Mouse (Mus musculus) bone marrow macrophage, adult 2 months (primary cell): ENCODE measurements around the gene Zfr. TPM values are rescaled to one million over a fixed set of nuclear protein-coding genes. Genes with fewer than 3 reads are reported as not detected.
"Not testable (repeated sequence)": the region's sequence is repeated elsewhere in the genome, so short reads cannot be mapped to it uniquely, and the experiment has no call there.

Source experiments
- H3K27ac ChIP-seq: 2 replicates; pipeline ENCODE4 v1.5.1; 2012; ENCODE audit warnings: low read depth, low read length; ENCODE audit not compliant: insufficient read depth
- H3K4me1 ChIP-seq: 2 replicates; pipeline ENCODE4 v1.6.1; 2012; ENCODE audit warnings: low read length; ENCODE audit not compliant: control insufficient read depth, insufficient read depth
- H3K4me3 ChIP-seq: 2 replicates; pipeline ENCODE4 v1.5.1; 2012; ENCODE audit warnings: mild to moderate bottlenecking, low read length, moderate library complexity; ENCODE audit not compliant: insufficient read depth
- CTCF ChIP-seq: IDR thresholded peaks from 2 replicates; pipeline ENCODE4 v1.5.1; 2012; ENCODE audit warnings: low read depth, mild to moderate bottlenecking, low read length, moderate library complexity
- POLR2A ChIP-seq: IDR thresholded peaks from 2 replicates; pipeline ENCODE4 v1.6.1; 2012; ENCODE audit warnings: mild to moderate bottlenecking, low read depth, low read length, borderline replicate concordance
- polyA plus RNA-seq: library from polyadenylated mRNA; stranded (reverse); fragments of >200 nt; gene quantifications from 2 replicates; pipeline ENCODE4 v1.2.4, GENCODE M21; 2012; ENCODE audit not compliant: missing spikeins, insufficient read depth, insufficient read length

Zfr gene
- polyA plus RNA-seq, 1 experiment = 60.8 TPM

DNA sequence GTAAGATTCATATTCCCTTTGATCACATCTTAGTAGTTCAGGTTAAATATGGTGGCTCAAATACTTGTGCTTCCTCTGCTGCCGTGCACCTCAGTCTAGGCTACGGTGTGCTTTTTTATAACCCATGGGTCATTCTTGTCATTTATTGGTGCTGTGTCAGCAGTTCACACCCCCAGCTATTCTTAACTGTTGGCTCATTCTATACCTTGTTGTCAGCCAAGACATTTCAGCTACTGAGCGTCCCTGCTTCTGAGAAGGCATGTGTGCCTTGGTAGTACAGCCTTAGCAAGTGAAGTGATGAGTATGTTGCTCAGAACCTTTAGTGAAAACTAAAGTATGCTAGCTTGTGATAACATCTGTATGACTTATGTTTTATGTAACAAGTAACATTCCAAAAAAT lies 17.7 kb downstream of the Zfr start:
- Histone ChIP-seq H3K27ac (no peak overlapping the region), H3K4me3 (no peak overlapping the region), H3K4me1 (peaks cover 8% of the 10 kb centered on the region)
- no peak for TF ChIP-seq CTCF
- TF ChIP-seq POLR2A = no peak

DNA sequence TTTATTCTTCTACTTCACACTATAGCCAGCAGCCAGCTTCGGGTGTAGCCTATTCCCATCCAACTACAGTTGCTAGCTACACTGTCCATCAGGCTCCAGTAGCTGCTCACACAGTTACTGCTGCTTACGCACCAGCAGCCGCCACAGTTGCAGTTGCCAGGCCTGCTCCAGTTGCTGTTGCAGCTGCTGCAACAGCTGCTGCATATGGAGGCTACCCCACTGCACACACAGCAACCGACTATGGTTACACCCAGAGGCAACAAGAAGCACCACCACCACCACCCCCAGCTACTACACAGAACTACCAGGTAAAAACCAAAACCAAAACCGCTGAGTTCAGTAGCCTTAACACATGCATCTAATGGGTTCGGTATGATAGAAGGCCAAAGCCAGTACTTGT lies 18.7 kb downstream of the Zfr start:
- Histone ChIP-seq H3K4me1 (peaks cover 8% of the 10 kb centered on the region), H3K4me3 (no peak overlapping the region), H3K27ac (no peak overlapping the region)
- TF ChIP-seq CTCF = no peak
- no peak for TF ChIP-seq POLR2A

DNA sequence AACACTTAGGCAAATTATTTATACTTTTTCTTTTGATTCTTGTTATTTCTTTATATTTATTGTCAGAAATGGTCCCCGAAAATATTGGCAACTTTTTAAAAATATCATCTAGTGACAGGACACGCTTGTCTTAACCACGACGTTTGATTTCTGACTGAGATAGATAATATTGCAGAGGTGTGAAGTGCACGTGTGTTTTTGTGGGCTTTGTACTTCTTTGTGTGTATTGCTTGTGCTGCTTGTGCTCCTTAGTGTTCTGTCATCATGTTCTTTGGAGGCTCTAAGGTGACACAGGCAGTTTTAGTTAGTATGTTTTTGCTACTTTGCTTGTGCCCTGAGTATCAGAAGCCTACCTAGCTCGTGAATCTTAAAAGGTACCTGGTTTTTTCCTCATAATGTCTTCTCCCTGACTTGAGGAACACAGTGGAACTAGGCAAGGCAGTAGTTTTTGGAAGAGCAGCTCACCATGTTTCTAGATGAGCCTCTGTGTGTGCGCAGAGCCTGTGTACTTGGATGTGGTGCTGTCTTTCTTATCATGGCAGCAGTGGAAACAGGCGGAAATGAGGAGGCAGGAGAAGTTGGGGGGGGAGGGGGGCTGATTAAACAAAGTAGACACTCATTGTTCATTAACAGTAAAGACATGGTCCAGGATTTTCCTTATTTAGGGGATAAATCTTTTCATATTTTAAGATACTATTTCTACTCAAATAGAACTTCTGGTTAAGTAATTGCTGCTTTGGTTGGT lies 23.5 kb downstream of the Zfr start:
- Histone ChIP-seq H3K27ac (no peak overlapping the region), H3K4me3 (no peak overlapping the region), H3K4me1 (peaks cover 2% of the 10 kb centered on the region; the same call in 1 of the 2 replicates)
- TF ChIP-seq CTCF = no peak
- TF ChIP-seq POLR2A = no peak

DNA sequence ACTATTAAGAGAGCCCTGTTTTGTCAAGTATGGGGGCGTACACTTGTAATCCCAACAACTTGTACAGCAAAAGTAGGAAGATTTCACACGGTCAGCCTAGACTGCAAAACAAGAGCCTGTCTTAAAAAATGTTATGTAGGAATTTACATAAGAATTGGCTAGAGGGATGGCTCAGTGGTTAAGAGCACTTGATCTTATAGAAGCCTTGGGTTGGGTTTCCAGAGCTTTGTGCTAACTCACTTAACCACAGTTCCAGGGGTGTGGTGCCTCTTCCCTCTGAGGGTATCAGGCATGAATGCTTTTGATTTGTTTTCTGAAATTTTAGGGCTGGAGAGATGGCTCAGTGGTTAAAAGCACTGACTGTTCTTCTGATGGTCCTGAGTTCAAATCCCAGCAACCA lies 29.8 kb downstream of the Zfr start:
- H3K27ac ChIP-seq = no peak overlapping the region
- H3K4me3 ChIP-seq = no peak overlapping the region
- TF ChIP-seq CTCF (no peak), POLR2A (no peak)
- H3K4me1 ChIP-seq = no peaks in the 10 kb centered on the region

DNA sequence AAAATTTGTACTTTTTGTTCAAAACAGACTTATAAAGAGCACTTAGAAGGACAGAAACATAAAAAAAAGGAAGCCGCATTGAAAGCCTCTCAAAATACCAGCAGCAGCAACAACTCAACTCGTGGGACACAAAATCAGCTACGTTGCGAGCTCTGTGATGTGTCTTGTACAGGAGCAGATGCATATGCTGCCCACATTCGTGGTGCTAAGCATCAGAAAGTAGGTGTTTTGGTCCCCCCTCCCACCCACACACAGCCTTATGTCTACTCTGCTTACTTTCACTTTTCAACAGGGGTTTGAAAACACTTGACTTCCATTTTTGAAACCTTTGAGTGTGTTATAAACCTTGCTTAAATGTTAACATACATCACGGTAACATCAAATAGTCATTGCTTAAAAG lies 31.9 kb downstream of the Zfr start:
- H3K4me3 ChIP-seq = no peak overlapping the region
- H3K27ac ChIP-seq = no peak overlapping the region
- H3K4me1 ChIP-seq = no peaks in the 10 kb centered on the region
- TF ChIP-seq CTCF = no peak
- no peak for TF ChIP-seq POLR2A

DNA sequence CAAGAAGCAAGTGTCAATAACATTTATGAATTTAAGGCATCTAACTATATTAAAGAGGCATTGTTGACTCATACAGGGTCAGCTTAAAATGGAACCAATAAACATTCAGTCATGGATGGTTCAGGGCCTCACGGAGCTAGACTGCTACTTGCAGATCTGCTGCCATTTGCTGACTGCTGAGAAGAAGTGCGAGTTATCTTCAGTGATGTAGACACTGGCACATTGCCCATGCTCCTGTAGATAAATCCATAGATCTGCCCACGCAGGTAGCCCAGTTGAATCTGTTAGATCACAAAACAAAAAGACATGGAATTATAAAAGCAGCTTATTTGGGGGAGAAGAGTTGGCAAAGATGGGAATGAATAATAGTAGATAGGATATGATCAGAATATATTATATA lies 36.1 kb downstream of the Zfr start:
- TF ChIP-seq CTCF (no peak), POLR2A (no peak)
- Histone ChIP-seq H3K4me3 (no peak overlapping the region), H3K27ac (no peak overlapping the region), H3K4me1 (no peaks in the 10 kb centered on the region)

DNA sequence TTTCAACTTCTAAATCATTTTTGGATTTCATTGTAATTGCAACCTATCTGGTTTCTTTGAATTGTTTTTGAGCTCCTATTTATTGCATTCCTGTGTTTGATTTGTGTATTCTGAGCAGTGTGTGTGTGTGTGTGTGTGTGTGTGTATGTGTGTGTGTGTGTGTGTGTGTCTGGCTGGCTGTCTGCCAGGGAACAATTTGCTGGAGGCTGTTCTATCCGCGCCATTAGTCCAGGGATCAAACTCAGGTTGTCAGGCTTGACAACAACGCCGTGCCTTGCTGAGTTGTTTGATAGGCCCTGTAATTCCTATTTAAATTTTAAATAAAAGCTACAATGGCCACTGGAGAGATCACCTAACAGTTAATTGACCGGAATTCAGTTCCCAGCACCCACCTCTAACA lies 60.5 kb downstream of the Zfr start:
- H3K27ac ChIP-seq = no peak overlapping the region
- TF ChIP-seq CTCF (no peak), POLR2A (no peak)
- H3K4me1 ChIP-seq = 0 out of 2 replicates have a peak, but pooled peaks cover 2% of the 10 kb centered on the region
- H3K4me3 ChIP-seq = no peak overlapping the region

DNA sequence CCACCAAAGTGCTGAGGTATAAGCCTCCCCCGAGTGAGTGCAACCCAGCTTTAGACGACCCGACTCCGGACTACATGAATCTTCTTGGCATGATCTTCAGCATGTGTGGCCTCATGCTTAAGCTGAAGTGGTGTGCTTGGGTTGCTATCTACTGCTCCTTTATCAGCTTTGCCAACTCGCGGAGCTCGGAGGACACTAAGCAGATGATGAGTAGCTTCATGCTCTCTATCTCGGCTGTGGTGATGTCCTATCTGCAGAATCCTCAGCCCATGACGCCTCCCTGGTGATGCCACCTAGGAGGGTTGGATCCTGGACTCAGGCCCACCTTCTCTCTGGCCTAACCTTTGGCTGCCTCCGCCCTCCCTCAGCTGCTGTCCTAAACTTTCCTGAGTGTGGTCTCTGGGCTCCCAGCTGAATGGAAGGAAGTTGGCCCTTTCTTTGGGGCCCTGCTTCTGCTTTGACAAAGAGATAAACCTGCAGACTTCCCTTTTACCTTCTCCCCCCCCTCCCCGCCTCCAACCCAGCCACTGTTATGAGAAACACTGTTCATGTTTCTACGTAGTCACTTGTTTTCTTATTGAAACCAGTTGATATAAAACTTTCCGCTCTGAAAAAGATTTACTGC lies 63.7 kb downstream of the Zfr start:
- not testable (repeated sequence) for H3K4me3 ChIP-seq, H3K27ac ChIP-seq, H3K4me1 ChIP-seq

DNA sequence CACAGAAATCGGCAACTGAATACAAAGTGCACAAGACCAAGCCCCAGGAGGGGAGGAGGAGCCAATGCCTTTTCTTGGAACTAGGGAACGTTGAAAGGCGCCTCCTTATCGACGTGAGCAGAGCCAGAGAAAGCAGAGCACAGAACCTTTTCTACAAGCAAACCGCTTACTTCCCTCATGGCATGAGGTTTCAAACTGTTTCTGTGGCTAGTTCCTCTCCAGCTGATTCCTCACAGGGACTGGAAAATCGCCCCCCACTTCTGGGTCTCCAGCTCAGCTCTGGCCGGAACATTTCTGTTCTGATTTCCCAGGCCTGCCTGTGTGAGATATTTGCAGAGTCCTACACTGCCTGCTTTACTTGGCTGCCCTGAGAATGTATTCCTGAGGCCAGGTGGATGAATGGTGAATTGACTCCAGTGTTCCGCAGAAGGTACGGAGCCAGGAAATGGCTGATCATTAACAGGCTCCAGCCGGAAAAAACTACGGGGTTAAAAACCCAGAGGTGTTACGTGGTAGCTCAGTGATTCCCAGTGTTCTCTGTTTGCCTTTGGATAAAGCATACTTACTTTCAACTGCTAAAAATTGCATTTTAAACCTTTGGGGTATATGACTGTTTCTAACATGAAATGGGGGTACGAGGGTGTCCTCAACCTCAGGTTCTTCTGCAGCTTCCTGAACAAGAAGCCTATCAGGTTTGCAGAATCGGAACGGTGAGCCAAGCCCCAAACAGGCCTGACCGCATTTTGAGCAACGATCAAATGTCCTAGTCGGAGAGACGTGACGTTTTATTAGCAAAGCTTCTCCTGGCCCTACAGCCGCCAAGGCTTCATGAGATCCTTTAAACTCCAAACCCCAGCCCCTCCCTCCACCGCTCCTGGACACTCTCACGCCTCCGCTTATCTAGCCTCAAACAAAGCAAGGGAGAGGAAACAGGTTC lies 76.5 kb downstream of the Zfr start:
- Histone ChIP-seq H3K27ac (no peak overlapping the region), H3K4me1 (no peaks in the 10 kb centered on the region), H3K4me3 (no peak overlapping the region)
- TF ChIP-seq POLR2A = no peak
- TF ChIP-seq CTCF = no peak
